Mouse (Mus musculus) myocyte (in vitro differentiated cells): ENCODE results near the gene Lmo1. TPM values are rescaled to one million over a fixed set of nuclear protein-coding genes. Genes with fewer than 3 reads are reported as not detected.

Source experiments
- H3K27me3 ChIP-seq: one replicate; pipeline ENCODE4 v1.6.1; 2011; ENCODE audit not compliant: control insufficient read depth, insufficient read depth, insufficient read length
- H3K36me3 ChIP-seq: one replicate; pipeline ENCODE4 v1.6.1; 2011; ENCODE audit not compliant: control insufficient read depth, insufficient read depth
- H3K4me2 ChIP-seq: one replicate; pipeline ENCODE4 v1.6.1; 2011; ENCODE audit warnings: low read depth, control low read depth
- H3K4me3 ChIP-seq: one replicate; pipeline ENCODE4 v1.5.1; 2011; ENCODE audit warnings: mild to moderate bottlenecking, control low read depth, moderate library complexity
- H3K79me2 ChIP-seq: one replicate; pipeline ENCODE4 v1.6.1; 2011; ENCODE audit not compliant: control insufficient read depth, insufficient read depth
- H3ac ChIP-seq: one replicate; pipeline ENCODE4 v1.6.1; 2011; ENCODE audit not compliant: control insufficient read depth, insufficient read length
- CEBPB ChIP-seq: IDR thresholded peaks from 2 replicates; pipeline ENCODE4 v1.6.1; 2011; ENCODE audit warnings: mild to moderate bottlenecking, moderate library complexity; ENCODE audit not compliant: poor library complexity, insufficient read depth, severe bottlenecking
- E2F4 ChIP-seq: IDR thresholded peaks from one replicate; pipeline ENCODE4 v1.6.1; 2011; ENCODE audit warnings: mild to moderate bottlenecking, control low read depth, moderate library complexity; ENCODE audit not compliant: insufficient read depth
- MAX ChIP-seq: IDR thresholded peaks from one replicate; pipeline ENCODE4 v1.6.1; 2011; ENCODE audit warnings: low read depth, mild to moderate bottlenecking, control low read depth
- MYOD1 ChIP-seq, 3 experiments: IDR thresholded peaks; one replicate each; pipeline ENCODE4 v1.6.1; 2011; ENCODE audit warnings: control low read depth in 2 of 3, low read depth in 2 of 3, mild to moderate bottlenecking in 2 of 3, moderate library complexity in 1 of 3; ENCODE audit not compliant: insufficient read length in 2 of 3, control insufficient read depth in 1 of 3
- MYOG ChIP-seq, 3 experiments: IDR thresholded peaks; one replicate each; pipeline ENCODE4 v1.6.1; 2011; ENCODE audit warnings: control low read depth in 2 of 3, low read depth in 2 of 3, mild to moderate bottlenecking in 2 of 3; ENCODE audit not compliant: insufficient read length in 2 of 3, control insufficient read depth in 1 of 3, insufficient read depth in 1 of 3
- POLR2A ChIP-seq: IDR thresholded peaks from one replicate; pipeline ENCODE4 v1.6.1; 2011; ENCODE audit warnings: low read depth, mild to moderate bottlenecking, control low read depth, moderate library complexity; ENCODE audit not compliant: insufficient read length
- POLR2AphosphoS2 ChIP-seq: IDR thresholded peaks from one replicate; pipeline ENCODE4 v1.6.1; 2011; ENCODE audit warnings: low read depth, control low read depth; ENCODE audit not compliant: insufficient read length
- REST ChIP-seq: IDR thresholded peaks from one replicate; pipeline ENCODE4 v1.6.1; 2011; ENCODE audit warnings: mild to moderate bottlenecking, control low read depth, moderate library complexity; ENCODE audit not compliant: insufficient read depth, insufficient read length
- SRF ChIP-seq: IDR thresholded peaks from one replicate; pipeline ENCODE4 v1.6.1; 2011; ENCODE audit warnings: low read depth; ENCODE audit not compliant: control insufficient read depth, insufficient read length
- TCF12 ChIP-seq: IDR thresholded peaks from one replicate; pipeline ENCODE4 v1.6.1; 2011; ENCODE audit warnings: mild to moderate bottlenecking, control low read depth; ENCODE audit not compliant: poor library complexity, insufficient read depth, severe bottlenecking
- TCF3 ChIP-seq: IDR thresholded peaks from one replicate; pipeline ENCODE4 v1.6.1; 2011; ENCODE audit warnings: low read depth, control low read depth; ENCODE audit not compliant: insufficient read length
- USF1 ChIP-seq: IDR thresholded peaks from one replicate; pipeline ENCODE4 v1.6.1; 2011; ENCODE audit warnings: low read depth, mild to moderate bottlenecking, control low read depth, moderate library complexity
- polyA plus RNA-seq: library from polyadenylated mRNA; unstranded; fragments of >200 nt; fragmentation: generic; extraction: Trizol; gene quantifications from one replicate; pipeline ENCODE4 v1.2.1, GENCODE M21; 2012; ENCODE audit warnings: missing spikeins

The Lmo1 gene
- polyA plus RNA-seq, 1 experiment = 0.26 TPM

DNA sequence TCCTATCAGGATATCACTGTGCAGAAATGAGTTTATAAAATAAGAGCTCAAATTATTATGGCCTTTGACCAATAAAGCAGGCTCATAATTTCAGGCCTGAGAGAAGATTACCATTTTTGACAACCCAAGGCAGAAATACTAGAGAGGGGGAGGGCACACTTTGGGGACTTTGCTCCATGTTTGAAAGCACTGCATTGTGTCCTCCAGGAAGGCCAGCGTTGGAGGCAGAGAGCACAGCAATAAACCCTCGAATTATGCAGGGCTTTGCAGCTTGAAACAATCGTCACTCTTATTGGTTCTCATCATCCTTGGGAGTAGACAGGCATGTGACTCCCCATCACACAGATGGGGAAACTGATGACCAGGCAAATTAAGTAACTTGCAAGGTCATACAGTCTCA is 28.1 kb upstream of the Lmo1 start:
- no peak overlapping the region for H3K4me2 ChIP-seq
- no peaks in the 10 kb centered on the region for H3K79me2 ChIP-seq
- no peak overlapping the region for H3K4me3 ChIP-seq
- no peak overlapping the region for H3ac ChIP-seq
- TF ChIP-seq MAX = no peak
- TF ChIP-seq SRF = no peak
- TF ChIP-seq MYOG (IDR thresholded peaks at IDR 0.05; ENCODE audit: control insufficient read depth in 1 of 3, insufficient read depth in 1 of 3, insufficient read length in 2 of 3, low read depth in 2 of 3) = no peak
- no peaks in the 10 kb centered on the region for H3K36me3 ChIP-seq
- no peaks in the 10 kb centered on the region for H3K27me3 ChIP-seq

DNA sequence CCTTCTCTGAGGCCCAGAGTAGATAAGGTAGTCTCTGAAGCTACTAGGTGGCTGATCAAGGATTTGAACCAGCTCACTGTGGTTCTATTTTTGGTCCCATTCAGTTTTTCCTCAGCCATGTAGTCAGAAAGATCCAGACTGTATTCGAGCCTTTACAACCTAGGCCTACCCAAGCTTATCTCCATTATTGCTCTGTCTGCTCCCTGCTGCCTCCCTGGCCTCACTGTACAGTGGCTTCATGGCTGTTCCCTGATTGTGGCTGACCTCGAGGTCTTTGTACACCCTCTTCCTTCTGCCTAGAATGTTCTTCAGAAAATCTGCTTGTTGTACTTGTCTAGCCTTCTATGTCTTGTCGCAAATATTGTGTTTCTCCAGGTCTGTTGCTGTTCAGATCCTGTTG is 25.6 kb upstream of the Lmo1 start:
- H3K36me3 ChIP-seq = no peaks in the 10 kb centered on the region
- H3K79me2 ChIP-seq = no peaks in the 10 kb centered on the region
- no peak overlapping the region for H3K4me2 ChIP-seq
- H3K4me3 ChIP-seq = no peak overlapping the region
- H3K27me3 ChIP-seq = no peaks in the 10 kb centered on the region
- H3ac ChIP-seq = no peak overlapping the region
- no peak for TF ChIP-seq POLR2A

DNA sequence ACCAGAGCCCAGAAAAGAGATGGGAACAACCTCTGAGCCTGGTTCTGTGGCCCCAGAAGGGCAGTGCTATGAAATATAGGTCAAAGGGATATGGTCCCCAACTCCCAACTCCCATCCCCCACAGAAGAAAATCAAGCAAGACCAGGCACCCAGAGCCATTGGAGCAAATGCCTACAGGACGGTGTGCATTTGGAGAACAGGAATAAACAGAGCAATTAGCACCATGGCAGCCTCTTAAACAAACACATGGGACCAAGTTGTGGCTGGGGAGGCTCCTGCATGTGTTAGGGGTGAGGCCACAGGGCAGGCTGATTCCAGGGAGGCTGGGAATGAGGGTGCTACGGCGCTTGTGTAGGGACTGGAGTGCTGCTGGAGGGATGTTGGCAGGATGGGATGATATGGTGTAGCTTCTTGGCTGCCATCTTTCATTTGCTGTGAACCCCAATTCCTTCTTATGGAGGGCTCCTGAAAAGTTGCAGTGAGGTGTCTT is 22.2 kb upstream of the Lmo1 start:
- Histone ChIP-seq H3K4me2 (no peak overlapping the region), H3ac (no peak overlapping the region), H3K27me3 (no peaks in the 10 kb centered on the region), H3K79me2 (no peaks in the 10 kb centered on the region), H3K4me3 (no peak overlapping the region), H3K36me3 (no peaks in the 10 kb centered on the region)
- no peak for TF ChIP-seq TCF12
- no peak for TF ChIP-seq MYOG (IDR thresholded peaks at IDR 0.05; ENCODE audit: control insufficient read depth in 1 of 3, insufficient read depth in 1 of 3, insufficient read length in 2 of 3, low read depth in 2 of 3)
- TF ChIP-seq POLR2A = no peak
- no peak for TF ChIP-seq TCF3
- TF ChIP-seq CEBPB = no peak

DNA sequence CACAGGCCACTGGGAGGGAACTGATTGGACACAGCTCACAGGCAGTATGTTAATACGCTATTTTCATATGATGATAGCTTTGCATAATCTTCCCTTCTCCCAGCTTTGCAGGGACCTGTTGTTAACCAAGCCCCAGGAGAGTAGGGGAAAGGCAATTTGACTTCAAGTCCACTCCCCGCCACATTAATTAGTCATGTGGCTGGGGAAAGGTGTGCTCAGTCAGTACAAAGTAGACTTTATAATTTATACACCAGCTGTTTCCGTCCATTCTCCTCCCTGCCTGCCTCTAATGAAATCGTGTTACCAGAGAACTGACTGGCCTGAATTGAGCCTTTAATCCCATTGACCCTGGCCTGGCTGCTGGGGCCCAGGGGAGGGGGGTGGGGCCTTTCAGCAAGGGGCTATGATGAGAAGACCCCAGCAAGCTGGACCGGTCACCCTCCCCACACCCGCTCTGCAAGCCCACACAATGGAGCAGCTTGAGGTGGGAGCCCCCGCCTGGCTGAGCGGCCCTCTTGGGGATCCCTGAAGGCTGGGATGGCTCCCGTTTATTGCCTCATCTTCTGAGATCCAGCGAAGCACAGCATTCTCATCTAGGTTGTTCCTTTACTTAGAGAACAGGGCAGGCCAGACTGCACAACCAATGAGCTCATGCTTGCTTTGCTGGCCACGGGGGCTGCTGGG is 21.5 kb upstream of the Lmo1 start:
- TF ChIP-seq USF1 (no peak), MYOD1 (IDR thresholded peaks at IDR 0.05; ENCODE audit: control insufficient read depth in 1 of 3, insufficient read length in 2 of 3, low read depth in 2 of 3) (no peak), E2F4 (no peak), POLR2AphosphoS2 (no peak), TCF12 (no peak), SRF (no peak), TCF3 (no peak), REST (no peak), MYOG (IDR thresholded peaks at IDR 0.05; ENCODE audit: control insufficient read depth in 1 of 3, insufficient read depth in 1 of 3, insufficient read length in 2 of 3, low read depth in 2 of 3) (no peak), POLR2A (no peak), CEBPB (no peak), MAX (no peak)
- H3K27me3 ChIP-seq = no peaks in the 10 kb centered on the region
- H3K4me2 ChIP-seq = no peak overlapping the region
- no peak overlapping the region for H3ac ChIP-seq
- H3K79me2 ChIP-seq = no peaks in the 10 kb centered on the region
- H3K4me3 ChIP-seq = no peak overlapping the region
- H3K36me3 ChIP-seq = no peaks in the 10 kb centered on the region

DNA sequence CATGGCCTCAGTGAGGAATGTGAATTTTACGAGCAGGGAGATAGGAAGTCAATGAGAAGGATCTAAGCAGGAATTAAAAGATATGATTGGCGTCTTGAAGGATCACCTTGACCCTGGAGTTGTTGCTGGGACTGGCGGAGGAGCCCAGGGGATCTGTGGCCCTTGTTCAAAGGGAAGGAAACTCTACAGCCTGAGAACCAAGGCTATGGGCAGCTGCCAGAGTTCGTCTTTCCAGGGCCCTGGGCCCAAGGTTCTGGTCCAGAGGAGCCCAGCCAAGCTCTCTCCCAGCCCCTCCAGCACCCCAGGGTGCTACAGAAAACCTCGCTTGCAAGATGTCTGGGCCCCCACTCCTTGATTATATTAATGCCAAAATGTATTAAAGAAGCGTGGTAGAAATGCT is 21.0 kb upstream of the Lmo1 start:
- Histone ChIP-seq H3K4me2 (no peak overlapping the region), H3K27me3 (no peaks in the 10 kb centered on the region), H3K36me3 (no peaks in the 10 kb centered on the region), H3K79me2 (no peaks in the 10 kb centered on the region), H3K4me3 (no peak overlapping the region), H3ac (no peak overlapping the region)
- no peak for TF ChIP-seq POLR2A

DNA sequence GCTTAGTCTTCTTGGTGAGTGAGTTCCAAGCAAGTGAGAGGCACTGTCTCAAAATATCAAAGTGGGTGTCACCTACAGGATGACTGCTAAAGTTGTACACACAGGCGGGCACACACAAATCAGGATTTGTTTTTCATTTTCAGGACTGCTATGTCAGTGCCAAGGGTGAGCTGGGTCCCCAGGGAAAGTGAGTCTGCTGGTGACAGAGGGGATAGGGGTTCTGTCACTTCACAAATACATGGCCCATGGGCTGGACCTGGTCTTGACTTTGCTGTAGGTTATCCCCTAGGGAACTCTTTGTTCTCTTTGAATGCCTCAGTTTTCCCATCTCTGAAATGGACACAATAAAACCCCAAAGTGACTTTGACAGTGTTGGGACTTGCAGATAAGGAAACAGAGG is 19.8 kb upstream of the Lmo1 start:
- Histone ChIP-seq H3K4me2 (no peak overlapping the region), H3K4me3 (no peak overlapping the region), H3K36me3 (no peaks in the 10 kb centered on the region), H3ac (no peak overlapping the region), H3K27me3 (no peaks in the 10 kb centered on the region), H3K79me2 (no peaks in the 10 kb centered on the region)
- no peak for TF ChIP-seq E2F4
- no peak for TF ChIP-seq CEBPB
- TF ChIP-seq REST = no peak
- no peak for TF ChIP-seq MYOD1 (IDR thresholded peaks at IDR 0.05; ENCODE audit: control insufficient read depth in 1 of 3, insufficient read length in 2 of 3, low read depth in 2 of 3)
- no peak for TF ChIP-seq POLR2A
- no peak for TF ChIP-seq POLR2AphosphoS2
- TF ChIP-seq TCF12 = no peak
